Mouse (Mus musculus) forebrain, embryonic 10.5 days (tissue): ENCODE measurements at regions not wholly inside any gene's neighbourhood (a gene's known extent, or its start where the extent isn't known, plus 50 kb on each side); places are given as distances from the start of the nearest gene placed in this dataset.

Experiments used
- DNase-seq: peaks from one replicate; pipeline ENCODE4 v3.0.0-alpha.2; 2017; ENCODE audit warnings: low spot score; ENCODE audit errors: extremely low spot score
- H3K27ac ChIP-seq: fragments of 300-500 bp; sonication (generic); 2 replicates; pipeline ENCODE4 v1.5.1; 2016; ENCODE audit warnings: mild to moderate bottlenecking
- H3K27me3 ChIP-seq: fragments of 300-500 bp; sonication (generic); 2 replicates; pipeline ENCODE4 v1.6.1; 2016; ENCODE audit warnings: mild to moderate bottlenecking; ENCODE audit not compliant: poor library complexity, severe bottlenecking
- H3K36me3 ChIP-seq: fragments of 300-500 bp; sonication (generic); replicated peaks from 2 replicates; pipeline ENCODE4 v1.6.1; 2016; ENCODE audit warnings: mild to moderate bottlenecking, moderate library complexity
- H3K4me1 ChIP-seq: fragments of 300-500 bp; sonication (generic); 2 replicates; pipeline ENCODE4 v1.6.1; 2016
- H3K4me3 ChIP-seq: fragments of 300-500 bp; sonication (generic); 2 replicates; pipeline ENCODE4 v1.5.1; 2016; ENCODE audit warnings: mild to moderate bottlenecking, moderate library complexity
- H3K9me3 ChIP-seq: fragments of 300-500 bp; sonication (generic); 2 replicates; pipeline ENCODE4 v1.6.1; 2016; ENCODE audit warnings: mild to moderate bottlenecking, moderate library complexity
- WGBS: fragments of 180-500 bp; shearing (Covaris S2); methylation state at CpG from one replicate; pipeline ENCODE4 v1.1.7; 2016; 5-methylcytosine and 5-hydroxymethylcytosine counted together

DNA sequence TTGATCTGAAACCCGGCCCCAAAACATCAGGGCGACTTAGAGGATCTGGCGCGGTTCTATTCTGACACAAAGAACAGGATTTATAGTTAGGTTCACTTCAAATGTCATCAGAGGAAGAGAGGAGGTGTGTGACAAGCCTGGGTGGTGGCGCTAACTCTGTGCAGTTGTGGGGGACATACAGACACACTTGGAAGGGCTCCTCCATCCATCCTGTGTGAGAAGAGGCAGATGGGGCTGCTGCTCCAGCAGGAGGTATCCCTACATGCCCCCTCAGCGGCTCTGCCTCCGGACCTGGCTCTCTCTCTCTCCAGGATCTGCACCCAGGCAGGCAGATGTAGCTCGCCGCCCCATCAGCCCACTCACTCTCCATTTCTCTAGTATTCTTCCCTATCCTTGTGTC lies 188.6 kb downstream of the Matn1 start:
- H3K4me3 ChIP-seq = no peak overlapping the region
- no peak for DNase-seq
- H3K27me3 ChIP-seq = peaks cover 16% of the 10 kb centered on the region
- peaks cover 36% of the 10 kb centered on the region for H3K4me1 ChIP-seq
- H3K9me3 ChIP-seq = no peaks in the 10 kb centered on the region
- no peaks in the 10 kb centered on the region for H3K36me3 ChIP-seq
- H3K27ac ChIP-seq = peak overlapping the region; percentile 48
- 67% methylated on average over 9 of the region's 9 CpGs for WGBS

GRCm38 (mm10) chr4:131135841-131136240 lies 191.7 kb downstream of the Matn1 start:
- no peak for DNase-seq
- 81% methylated on average over 4 of the region's 4 CpGs for WGBS
- no peaks in the 10 kb centered on the region for H3K36me3 ChIP-seq
- H3K4me1 ChIP-seq = peaks cover 24% of the 10 kb centered on the region
- H3K27ac ChIP-seq = no peak overlapping the region
- H3K27me3 ChIP-seq = peaks cover 16% of the 10 kb centered on the region
- H3K4me3 ChIP-seq = no peak overlapping the region
- H3K9me3 ChIP-seq = no peaks in the 10 kb centered on the region

DNA sequence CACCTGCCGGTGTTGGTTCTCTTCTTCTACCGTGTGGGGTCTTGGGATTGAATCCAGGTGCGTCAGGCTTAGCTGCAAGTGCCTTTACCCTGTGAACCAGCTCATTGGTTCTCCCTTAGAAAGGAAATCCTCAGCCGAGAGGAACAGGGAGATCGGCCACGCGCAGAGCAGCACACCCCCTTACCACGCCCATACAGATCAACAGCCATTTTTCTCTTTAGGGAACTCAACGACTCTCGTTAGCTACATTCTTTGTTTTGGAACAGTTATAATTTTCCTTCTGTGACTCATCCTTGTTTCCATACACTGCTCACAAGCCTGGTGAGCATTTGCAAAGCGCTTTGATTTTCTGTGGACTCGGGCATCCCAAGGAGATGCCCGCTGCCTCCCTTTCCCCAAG lies 194.7 kb downstream of the Matn1 start:
- no peak overlapping the region for H3K4me3 ChIP-seq
- H3K36me3 ChIP-seq = no peaks in the 10 kb centered on the region
- peaks cover 5% of the 10 kb centered on the region for H3K9me3 ChIP-seq
- 80% methylated on average over 13 of the region's 13 CpGs for WGBS
- H3K4me1 ChIP-seq = peaks cover 24% of the 10 kb centered on the region
- H3K27me3 ChIP-seq = no peaks in the 10 kb centered on the region
- no peak overlapping the region for H3K27ac ChIP-seq
- DNase-seq = no peak

DNA sequence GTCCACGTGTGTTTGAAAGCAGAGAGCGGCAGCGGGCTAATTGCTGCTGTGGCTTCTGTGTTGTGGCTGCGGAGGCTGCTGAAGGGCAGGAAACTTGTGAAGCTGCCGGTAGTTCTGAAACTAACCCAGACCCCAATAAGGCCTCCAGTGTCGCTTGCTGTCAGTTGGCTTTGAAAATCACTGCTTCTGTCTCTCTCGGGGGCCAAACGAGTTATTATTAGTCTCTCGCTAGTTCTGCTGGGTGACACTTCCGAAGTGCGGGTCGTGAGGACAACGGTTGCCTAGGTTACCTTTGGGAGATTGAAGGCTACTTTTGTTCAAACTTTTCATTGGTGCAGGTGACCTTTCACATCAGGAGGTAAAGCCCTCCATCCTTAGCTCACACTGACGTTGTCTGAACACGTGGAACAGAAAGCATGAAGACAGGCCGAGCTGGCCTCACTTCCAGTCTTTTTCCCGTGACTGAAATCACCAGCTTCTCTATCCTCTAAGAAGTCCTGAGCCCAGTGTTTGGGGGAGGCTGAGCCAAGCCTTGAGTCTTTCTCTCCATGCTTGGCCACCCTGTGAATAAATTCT lies 197.8 kb downstream of the Matn1 start:
- H3K36me3 ChIP-seq = no peaks in the 10 kb centered on the region
- no peak overlapping the region for H3K4me3 ChIP-seq
- H3K27me3 ChIP-seq = no peaks in the 10 kb centered on the region
- H3K9me3 ChIP-seq = peaks cover 11% of the 10 kb centered on the region
- H3K4me1 ChIP-seq = peaks cover 24% of the 10 kb centered on the region
- DNase-seq = peak; percentile 34
- 53% methylated on average over 17 of the region's 17 CpGs for WGBS
- peak overlapping the region; percentile 56; the same call in 1 of the 2 replicates for H3K27ac ChIP-seq

DNA sequence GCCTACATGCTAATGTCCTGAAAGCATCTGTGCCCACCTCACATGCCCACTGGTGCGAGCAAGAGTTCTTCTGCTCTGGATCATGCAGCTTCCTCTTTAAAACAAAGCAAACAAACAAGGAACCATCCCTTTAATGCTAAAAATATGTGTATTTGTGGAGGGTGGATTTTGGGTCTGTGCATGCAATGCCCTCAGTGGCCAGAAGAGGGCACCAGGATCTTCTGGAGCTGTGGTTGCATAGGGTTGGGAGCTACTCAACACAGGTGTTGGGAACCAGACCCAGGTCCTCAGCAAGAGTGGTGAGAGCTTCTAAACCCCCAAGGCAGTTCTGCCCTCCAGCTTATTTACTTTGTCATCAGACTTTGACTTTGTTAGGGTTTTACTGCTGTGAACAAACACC lies 201.3 kb downstream of the Matn1 start:
- Histone ChIP-seq H3K27ac (no peak overlapping the region), H3K36me3 (no peaks in the 10 kb centered on the region), H3K4me1 (peaks cover 21% of the 10 kb centered on the region), H3K4me3 (no peak overlapping the region), H3K9me3 (peaks cover 11% of the 10 kb centered on the region), H3K27me3 (0 out of 2 replicates have a peak, but pooled peaks cover 6% of the 10 kb centered on the region)
- 75% methylated on average over 1 of the region's 1 CpGs for WGBS
- no peak for DNase-seq

GRCm38 (mm10) chr4:131148042-131148747 lies 204.0 kb downstream of the Matn1 start:
- no peak for DNase-seq
- 71% methylated on average over 16 of the region's 16 CpGs for WGBS
- H3K27ac ChIP-seq = peak overlapping the region; percentile 51
- H3K27me3 ChIP-seq = 0 out of 2 replicates have a peak, but pooled peaks cover 6% of the 10 kb centered on the region
- peaks cover 13% of the 10 kb centered on the region; the same call in 1 of the 2 replicates for H3K4me1 ChIP-seq
- peaks cover 6% of the 10 kb centered on the region; the same call in 1 of the 2 replicates for H3K9me3 ChIP-seq
- no peak overlapping the region for H3K4me3 ChIP-seq
- no peaks in the 10 kb centered on the region for H3K36me3 ChIP-seq

GRCm38 (mm10) chr4:131149466-131149865 lies 205.3 kb downstream of the Matn1 start:
- Histone ChIP-seq H3K36me3 (no peaks in the 10 kb centered on the region), H3K27ac (peak overlapping the region; percentile 41), H3K9me3 (peaks cover 6% of the 10 kb centered on the region; the same call in 1 of the 2 replicates), H3K4me1 (peaks cover 13% of the 10 kb centered on the region; the same call in 1 of the 2 replicates), H3K27me3 (0 out of 2 replicates have a peak, but pooled peaks cover 6% of the 10 kb centered on the region), H3K4me3 (no peak overlapping the region)
- WGBS = 92% methylated on average over 5 of the region's 5 CpGs
- no peak for DNase-seq

- peaks cover 48% of the 10 kb centered on the region for H3K4me1 ChIP-seq
- H3K9me3 ChIP-seq = no peaks in the 10 kb centered on the region
- H3K36me3 ChIP-seq = no peaks in the 10 kb centered on the region
- H3K27me3 ChIP-seq = peaks cover 9% of the 10 kb centered on the region
- 53% methylated on average over 5 of the region's 5 CpGs for WGBS
- peak overlapping the region; percentile 73 for H3K27ac ChIP-seq
- no peak overlapping the region for H3K4me3 ChIP-seq
- no peak for DNase-seq
Measured at GRCm38 (mm10) chr4:131159712-131160111, 215.5 kb downstream of the Matn1 start.

GRCm38 (mm10) chr4:131160135-131160534 lies 215.9 kb downstream of the Matn1 start:
- no peak for DNase-seq
- Histone ChIP-seq H3K4me3 (no peak overlapping the region), H3K27me3 (peaks cover 13% of the 10 kb centered on the region), H3K4me1 (peaks cover 50% of the 10 kb centered on the region), H3K9me3 (no peaks in the 10 kb centered on the region), H3K27ac (peak overlapping the region; percentile 73), H3K36me3 (no peaks in the 10 kb centered on the region)
- WGBS = 21% methylated on average over 5 of the region's 5 CpGs

DNA sequence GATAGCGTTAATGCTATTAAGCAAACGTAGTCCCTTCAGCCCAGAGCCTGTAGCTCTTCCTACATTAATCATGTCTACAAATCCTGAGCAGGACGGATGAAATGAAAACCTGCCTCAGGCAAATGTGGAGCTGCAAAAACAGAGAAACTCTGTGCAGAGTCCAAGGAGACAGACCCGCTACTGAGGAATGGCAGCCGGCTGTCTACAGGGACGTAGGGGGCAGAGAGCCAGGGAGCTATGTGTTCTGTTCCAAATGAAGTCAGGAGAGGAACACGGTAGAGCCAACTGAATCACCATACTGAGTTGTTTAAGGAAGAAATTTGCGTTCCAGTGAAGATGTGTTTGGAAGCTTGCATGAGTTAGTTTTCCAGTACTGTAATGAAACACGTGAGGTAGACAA lies 217.3 kb downstream of the Matn1 start:
- no peak for DNase-seq
- H3K4me3 ChIP-seq = no peak overlapping the region
- H3K36me3 ChIP-seq = no peaks in the 10 kb centered on the region
- no peak overlapping the region for H3K27ac ChIP-seq
- peaks cover 15% of the 10 kb centered on the region for H3K27me3 ChIP-seq
- WGBS = 79% methylated on average over 9 of the region's 9 CpGs
- no peaks in the 10 kb centered on the region for H3K9me3 ChIP-seq
- peaks cover 53% of the 10 kb centered on the region for H3K4me1 ChIP-seq

- Histone ChIP-seq H3K4me3 (no peak overlapping the region), H3K36me3 (no peaks in the 10 kb centered on the region), H3K27ac (no peak overlapping the region), H3K4me1 (peaks cover 47% of the 10 kb centered on the region), H3K9me3 (no peaks in the 10 kb centered on the region), H3K27me3 (peaks cover 9% of the 10 kb centered on the region; the same call in 1 of the 2 replicates)
- WGBS = 37% methylated on average over 7 of the region's 7 CpGs
- peak; percentile 25 for DNase-seq
Measured at GRCm38 (mm10) chr4:131163782-131164315, 219.7 kb downstream of the Matn1 start.

DNA sequence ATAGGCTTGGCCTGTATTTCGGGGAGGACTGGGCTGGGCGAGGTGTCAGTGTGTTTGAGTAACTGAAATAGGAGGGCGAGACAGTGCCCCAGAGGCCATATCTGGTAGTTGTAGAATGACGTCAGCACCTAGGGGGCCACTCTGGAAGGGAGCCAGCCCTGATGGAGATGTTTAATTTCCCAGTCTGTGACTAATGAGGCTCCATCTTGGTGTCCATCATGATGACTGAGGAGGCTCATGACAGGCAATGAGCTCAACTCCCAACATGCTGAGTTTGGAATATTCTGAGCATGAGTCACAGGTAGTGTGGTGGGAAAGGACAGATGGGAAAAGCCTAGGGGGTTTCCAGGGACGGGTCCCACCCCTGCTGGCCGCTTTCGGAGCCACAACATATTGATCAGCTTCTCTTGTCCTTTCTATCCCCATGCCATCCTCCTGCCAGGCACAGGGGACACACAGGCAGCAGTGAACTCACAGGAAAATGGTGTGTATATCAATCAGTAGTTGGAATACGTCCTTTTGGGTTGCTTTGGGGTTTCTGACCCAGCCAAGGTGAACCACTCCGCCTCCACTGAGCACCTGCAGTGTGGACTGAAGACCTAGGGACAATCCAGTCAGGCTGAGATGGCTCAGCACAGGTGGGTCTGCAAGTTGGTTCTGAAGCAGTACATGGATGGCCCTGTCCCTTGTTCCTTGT lies 222.5 kb downstream of the Matn1 start:
- H3K36me3 ChIP-seq = no peaks in the 10 kb centered on the region
- DNase-seq = no peak
- H3K4me1 ChIP-seq = peaks cover 30% of the 10 kb centered on the region
- peak overlapping the region; percentile 25; the same call in 1 of the 2 replicates for H3K27ac ChIP-seq
- 83% methylated on average over 9 of the region's 9 CpGs for WGBS
- H3K27me3 ChIP-seq = 0 out of 2 replicates have a peak, but pooled peaks cover 5% of the 10 kb centered on the region
- no peak overlapping the region for H3K4me3 ChIP-seq
- no peaks in the 10 kb centered on the region for H3K9me3 ChIP-seq
